ENCODE assay signal across 8 mouse cellular contexts in genomic region chr17:35997713-35998510, GRCm38 (mm10). TPM values are rescaled to one million over a fixed set of nuclear protein-coding genes. Genes with fewer than 3 reads are reported as not detected.
DNase-seq lines count a peak whose midpoint lies in the region; ATAC-seq and TF ChIP-seq lines count a peak whose summit lies in the region.

No protein-coding gene starts in this region.

- no peak overlapping the region for H3K4me2 ChIP-seq in kidney, embryonic 16.5 days (replicated peaks; ENCODE audit: low read depth, low read length)
- H3K4me2 ChIP-seq in liver, postnatal 0 days (ENCODE audit: low read depth, low read length) = peak overlapping the region; percentile 66
- H3K4me2 ChIP-seq in stomach, embryonic 16.5 days (ENCODE audit: low read depth, low read length) = peak overlapping the region; percentile 31; the same call in 1 of the 2 replicates

- H3K27me3 ChIP-seq in kidney, embryonic 16.5 days (ENCODE audit: insufficient read depth, low read length) = no peaks in the 10 kb centered on the region
- H3K27me3 ChIP-seq in liver, postnatal 0 days (ENCODE audit: insufficient read depth, low read length) = no peaks in the 10 kb centered on the region
- no peaks in the 10 kb centered on the region for H3K27me3 ChIP-seq in stomach, embryonic 16.5 days (ENCODE audit: control insufficient read depth, insufficient read depth, low read length)

- H3K27ac ChIP-seq in kidney, embryonic 16.5 days (ENCODE audit: low read length) = no peak overlapping the region
- peak overlapping the region; percentile 89 for H3K27ac ChIP-seq in bone marrow, adult 2 months (ENCODE audit: control insufficient read depth, insufficient read depth, low read depth, low read length, poor library complexity)
- peak overlapping the region; percentile 77 for H3K27ac ChIP-seq in liver, postnatal 0 days (ENCODE audit: low read depth)
- 0 out of 2 replicates have a peak overlapping the region, but pooled peaks have one; percentile 22 for H3K27ac ChIP-seq in stomach, embryonic 16.5 days (ENCODE audit: low read length)

- WGBS in kidney, embryonic 16.5 days = 58% methylated on average over 12 of the region's 12 CpGs
- 15% methylated on average over 12 of the region's 12 CpGs for WGBS in bone marrow, adult 2 months
- 24% methylated on average over 12 of the region's 12 CpGs for WGBS in liver, postnatal 0 days (ENCODE audit: insufficient replicate concordance)
- WGBS in stomach, embryonic 16.5 days = 53% methylated on average over 12 of the region's 12 CpGs

- no peak overlapping the region for H3K4me3 ChIP-seq in kidney, embryonic 16.5 days (ENCODE audit: low read length)
- peak overlapping the region; percentile 79 for H3K4me3 ChIP-seq in bone marrow, adult 2 months (replicated peaks; ENCODE audit: control insufficient read depth, low read depth, low read length)
- peak overlapping the region; percentile 49 for H3K4me3 ChIP-seq in liver, postnatal 0 days (ENCODE audit: low read depth, low read length)
- H3K4me3 ChIP-seq in stomach, embryonic 16.5 days (replicated peaks; ENCODE audit: low read length) = no peak overlapping the region

- no peak for TF ChIP-seq POLR2A in bone marrow, adult 2 months (IDR thresholded peaks at IDR 0.05; ENCODE audit: borderline replicate concordance, control insufficient read depth, low read depth, low read length)

- no peaks in the 10 kb centered on the region for H3K36me3 ChIP-seq in kidney, embryonic 16.5 days (ENCODE audit: insufficient read depth, low read length)
- H3K36me3 ChIP-seq in liver, postnatal 0 days (replicated peaks; ENCODE audit: insufficient read depth, low read length) = peaks cover 6% of the 10 kb centered on the region; the same call in 1 of the 2 replicates
- no peaks in the 10 kb centered on the region for H3K36me3 ChIP-seq in stomach, embryonic 16.5 days (ENCODE audit: control insufficient read depth, insufficient read depth, low read length)

- ATAC-seq in kidney, embryonic 16.5 days (ENCODE audit: low FRiP score, low TSS enrichment) = no peak
- ATAC-seq in liver, postnatal 0 days = peak; percentile 44
- no peak for ATAC-seq in stomach, embryonic 16.5 days (ENCODE audit: insufficient read depth, low FRiP score)
- ATAC-seq in frontal cortex, adult (ENCODE audit: low TSS enrichment) = no peak

- no peaks in the 10 kb centered on the region for H3K9me3 ChIP-seq in kidney, embryonic 16.5 days (ENCODE audit: low read length)
- H3K9me3 ChIP-seq in liver, postnatal 0 days (ENCODE audit: low read length) = no peaks in the 10 kb centered on the region
- no peaks in the 10 kb centered on the region for H3K9me3 ChIP-seq in stomach, embryonic 16.5 days (replicated peaks; ENCODE audit: control insufficient read depth, low read length)

- peaks cover 8% of the 10 kb centered on the region for H3K4me1 ChIP-seq in kidney, embryonic 16.5 days (ENCODE audit: insufficient read depth, low read length)
- peaks cover 6% of the 10 kb centered on the region for H3K4me1 ChIP-seq in bone marrow, adult 2 months (ENCODE audit: control insufficient read depth, insufficient read depth, low read length)
- peaks cover 35% of the 10 kb centered on the region for H3K4me1 ChIP-seq in liver, postnatal 0 days (ENCODE audit: insufficient read depth)
- peaks cover 16% of the 10 kb centered on the region for H3K4me1 ChIP-seq in stomach, embryonic 16.5 days (ENCODE audit: control insufficient read depth, insufficient read depth, low read length)

- H3K9ac ChIP-seq in kidney, embryonic 16.5 days (replicated peaks; ENCODE audit: low read length) = no peak overlapping the region
- H3K9ac ChIP-seq in liver, postnatal 0 days (replicated peaks) = peak overlapping the region; percentile 45
- no peak overlapping the region for H3K9ac ChIP-seq in stomach, embryonic 16.5 days (ENCODE audit: low read length)

- TF ChIP-seq CTCF in bone marrow, adult 2 months (IDR thresholded peaks at IDR 0.05; ENCODE audit: control insufficient read depth, insufficient read depth, low read length) = no peak
- no peak for TF ChIP-seq CTCF in liver, postnatal 0 days (IDR thresholded peaks at IDR 0.05; ENCODE audit: low read depth)

- peak; percentile 24 for DNase-seq in kidney, postnatal 14 days
- peak; percentile 77 for DNase-seq in liver, postnatal 0 days
- DNase-seq in retina, embryonic 14.5 days (ENCODE audit: low spot score) = no peak
- no peak for DNase-seq in c-Kit-positive CD71-positive TER-119-positive erythroid progenitor cells, embryonic 14.5 days (ENCODE audit: low spot score)

- TF ChIP-seq EP300 in liver, postnatal 0 days (IDR thresholded peaks at IDR 0.05; ENCODE audit: low read depth) = no peak; the same call in 1 of the 2 replicates

RNA-seq across cellular contexts. Expression of gene Prr3, which starts 17.9 kb away (rescaled TPM):
- polyA plus RNA-seq in kidney, embryonic 16.5 days (2015; fragmentation: Nextera tagmentation; extraction: Ambion mirVana) = 46.6 and 47.9 TPM in 2 replicates
- 23.0 and 34.5 TPM in 2 replicates for polyA plus RNA-seq in bone marrow, adult 2 months (2011; ENCODE audit: insufficient read depth, insufficient read length, low replicate concordance, missing spikeins)
- polyA plus RNA-seq in liver, postnatal 0 days (2015; fragmentation: Nextera tagmentation; extraction: Ambion mirVana) = 6.1 and 6.3 TPM in 2 replicates
- polyA plus RNA-seq in stomach, embryonic 16.5 days (2015; fragmentation: Nextera tagmentation; extraction: Ambion mirVana) = 23.4 and 25.6 TPM in 2 replicates

RNA-seq across cellular contexts. Expression of gene Gnl1, which starts 18.3 kb away (rescaled TPM):
- 55.7 and 57.8 TPM in 2 replicates for polyA plus RNA-seq in kidney, embryonic 16.5 days (2015; fragmentation: Nextera tagmentation; extraction: Ambion mirVana)
- 28.0 and 29.9 TPM in 2 replicates for polyA plus RNA-seq in bone marrow, adult 2 months (2011; ENCODE audit: insufficient read depth, insufficient read length, low replicate concordance, missing spikeins)
- polyA plus RNA-seq in liver, postnatal 0 days (2015; fragmentation: Nextera tagmentation; extraction: Ambion mirVana) = 9.5 and 10.8 TPM in 2 replicates
- polyA plus RNA-seq in stomach, embryonic 16.5 days (2015; fragmentation: Nextera tagmentation; extraction: Ambion mirVana) = 42.7 and 45.0 TPM in 2 replicates

RNA-seq across cellular contexts. Expression of gene H2-T24, which starts 22.4 kb away (rescaled TPM):
- polyA plus RNA-seq in kidney, embryonic 16.5 days (2015; fragmentation: Nextera tagmentation; extraction: Ambion mirVana) = 2.2 and 3.1 TPM in 2 replicates
- polyA plus RNA-seq in bone marrow, adult 2 months (2011; ENCODE audit: insufficient read depth, insufficient read length, low replicate concordance, missing spikeins) = 48.0 and 67.4 TPM in 2 replicates
- 4.6 and 5.4 TPM in 2 replicates for polyA plus RNA-seq in liver, postnatal 0 days (2015; fragmentation: Nextera tagmentation; extraction: Ambion mirVana)
- polyA plus RNA-seq in stomach, embryonic 16.5 days (2015; fragmentation: Nextera tagmentation; extraction: Ambion mirVana) = 2.7 TPM in 2 replicates

RNA-seq across cellular contexts. Expression of gene Abcf1, which starts 28.4 kb away (rescaled TPM):
- polyA plus RNA-seq in kidney, embryonic 16.5 days (2015; fragmentation: Nextera tagmentation; extraction: Ambion mirVana) = 80.7 and 95.8 TPM in 2 replicates
- 77.2 and 120 TPM in 2 replicates for polyA plus RNA-seq in bone marrow, adult 2 months (2011; ENCODE audit: insufficient read depth, insufficient read length, low replicate concordance, missing spikeins)
- 37.8 and 47.7 TPM in 2 replicates for polyA plus RNA-seq in liver, postnatal 0 days (2015; fragmentation: Nextera tagmentation; extraction: Ambion mirVana)
- 87.7 and 88.9 TPM in 2 replicates for polyA plus RNA-seq in stomach, embryonic 16.5 days (2015; fragmentation: Nextera tagmentation; extraction: Ambion mirVana)

RNA-seq across cellular contexts. Expression of gene H2-T23, which starts 34.7 kb away (rescaled TPM):
- polyA plus RNA-seq in kidney, embryonic 16.5 days (2015; fragmentation: Nextera tagmentation; extraction: Ambion mirVana) = 4.5 and 5.9 TPM in 2 replicates
- polyA plus RNA-seq in bone marrow, adult 2 months (2011; ENCODE audit: insufficient read depth, insufficient read length, low replicate concordance, missing spikeins) = 60.1 and 94.6 TPM in 2 replicates
- polyA plus RNA-seq in liver, postnatal 0 days (2015; fragmentation: Nextera tagmentation; extraction: Ambion mirVana) = 113 and 120 TPM in 2 replicates
- polyA plus RNA-seq in stomach, embryonic 16.5 days (2015; fragmentation: Nextera tagmentation; extraction: Ambion mirVana) = 16.9 and 17.5 TPM in 2 replicates

Comparison
In these comparisons a context has a peak if more than half of its experiments do, and no peak if none do; other contexts are left out.
1. DNase-seq: peak in kidney, postnatal 14 days (single experiment) and liver, postnatal 0 days (single experiment); none in retina, embryonic 14.5 days (single experiment) and c-Kit-positive CD71-positive TER-119-positive erythroid progenitor cells, embryonic 14.5 days (single experiment).
2. H3K4me3 ChIP-seq: peak in bone marrow, adult 2 months (single experiment) and liver, postnatal 0 days (single experiment); none in kidney, embryonic 16.5 days (single experiment) and stomach, embryonic 16.5 days (single experiment).